Mouse (Mus musculus): ENCODE results near the gene Snx14. TPM values are rescaled to one million over a fixed set of nuclear protein-coding genes. Genes with fewer than 3 reads are reported as not detected.
A peak's percentile ranks its signal among the peaks of the same experiment; 100 is the strongest.

Gene Snx14
- polyA plus RNA-seq, 1 experiment from 2014 or later: 21.6 TPM

- H3K9me3 ChIP-seq (replicated peaks): no peaks in the 10 kb centered on the region
- ATAC-seq: no peak
Measured at GRCm38 (mm10) chr9:88335839-88336238, 102.9 kb downstream of the Snx14 start.

GRCm38 (mm10) chr9:88332447-88332846 lies 106.3 kb downstream of the Snx14 start:
- Histone ChIP-seq H3K4me3 (no peak overlapping the region), H3K27me3 (peaks cover 36% of the 10 kb centered on the region), H3K4me2 (peak overlapping the region; percentile 16; the same call in 1 of the 2 replicates), H3K36me3 (ENCODE audit: poor library complexity, severe bottlenecking) (no peaks in the 10 kb centered on the region), H3K27ac (no peak overlapping the region), H3K4me1 (peaks cover 13% of the 10 kb centered on the region), H3K9me3 (replicated peaks) (no peaks in the 10 kb centered on the region), H3K9ac (no peak overlapping the region)
- 6% methylated on average over 3 of the region's 3 CpGs for WGBS
- ATAC-seq: peak; percentile 62; the same call in 1 of the 2 replicates

More at GRCm38 (mm10) chr9:88335839-88336238, 102.9 kb downstream of the Snx14 start:
- WGBS: 74% methylated on average over 1 of the region's 2 CpGs
- peaks cover 7% of the 10 kb centered on the region for H3K4me1 ChIP-seq
- no peak overlapping the region for H3K27ac ChIP-seq
- peaks cover 4% of the 10 kb centered on the region for H3K27me3 ChIP-seq
- H3K36me3 ChIP-seq (ENCODE audit: poor library complexity, severe bottlenecking): no peaks in the 10 kb centered on the region
- H3K9ac ChIP-seq: no peak overlapping the region
- no peak overlapping the region for H3K4me2 ChIP-seq
- no peak overlapping the region for H3K4me3 ChIP-seq

- 85% methylated on average over 3 of the region's 3 CpGs for WGBS
- Histone ChIP-seq H3K9ac (no peak overlapping the region), H3K4me2 (no peak overlapping the region), H3K4me1 (peaks cover 13% of the 10 kb centered on the region), H3K36me3 (ENCODE audit: poor library complexity, severe bottlenecking) (no peaks in the 10 kb centered on the region), H3K9me3 (replicated peaks) (no peaks in the 10 kb centered on the region), H3K4me3 (no peak overlapping the region), H3K27me3 (peaks cover 43% of the 10 kb centered on the region), H3K27ac (no peak overlapping the region)
- ATAC-seq: no peak
Measured at GRCm38 (mm10) chr9:88330316-88330715, 108.4 kb downstream of the Snx14 start.

GRCm38 (mm10) chr9:88329166-88329748 lies 109.5 kb downstream of the Snx14 start:
- Histone ChIP-seq H3K4me2 (no peak overlapping the region), H3K9ac (no peak overlapping the region), H3K9me3 (replicated peaks) (no peaks in the 10 kb centered on the region), H3K4me1 (peaks cover 13% of the 10 kb centered on the region), H3K27me3 (peaks cover 44% of the 10 kb centered on the region), H3K27ac (no peak overlapping the region), H3K4me3 (no peak overlapping the region), H3K36me3 (ENCODE audit: poor library complexity, severe bottlenecking) (no peaks in the 10 kb centered on the region)
- ATAC-seq: no peak
- 45% methylated on average over 10 of the region's 10 CpGs for WGBS

- WGBS: 18% methylated on average over 5 of the region's 5 CpGs
- no peak overlapping the region for H3K27ac ChIP-seq
- no peak overlapping the region for H3K4me2 ChIP-seq
- no peak for ATAC-seq
- H3K4me1 ChIP-seq: peaks cover 13% of the 10 kb centered on the region
- H3K27me3 ChIP-seq: peaks cover 44% of the 10 kb centered on the region
- no peaks in the 10 kb centered on the region for H3K36me3 ChIP-seq (ENCODE audit: poor library complexity, severe bottlenecking)
- H3K9ac ChIP-seq: no peak overlapping the region
- no peaks in the 10 kb centered on the region for H3K9me3 ChIP-seq (replicated peaks)
- H3K4me3 ChIP-seq: no peak overlapping the region
Measured at GRCm38 (mm10) chr9:88328666-88329065, 110.1 kb downstream of the Snx14 start.

GRCm38 (mm10) chr9:88326930-88327901 lies 111.5 kb downstream of the Snx14 start, which contains the start of gene Nt5e:
Nt5e (plus strand) TSS chr9:88327197.
- peak; percentile 92 for ATAC-seq
- peaks cover 44% of the 10 kb centered on the region for H3K27me3 ChIP-seq
- peak within 1 kb of the TSS; percentile 69 for H3K9ac ChIP-seq
- H3K4me1 ChIP-seq: peaks cover 8% of the 10 kb centered on the region
- H3K9me3 ChIP-seq (replicated peaks): no peaks in the 10 kb centered on the region
- WGBS: 1% methylated on average over 65 of the region's 66 CpGs
- peak within 1 kb of the TSS; percentile 88 for H3K4me2 ChIP-seq
- H3K4me3 ChIP-seq: peak within 1 kb of the TSS; percentile 61
- no peaks in the 10 kb centered on the region for H3K36me3 ChIP-seq (ENCODE audit: poor library complexity, severe bottlenecking)
- no peak within 1 kb of the TSS for H3K27ac ChIP-seq

Other genes with a start within 250 kb of the Snx14 start
- gene Nt5e, start 111.8 kb downstream of the Snx14 start, polyA plus RNA-seq (2015; fragmentation: Nextera tagmentation; extraction: Ambion mirVana): 0.46 and 0.54 TPM in 2 replicates
- 0.67 and 0.88 TPM in 2 replicates for gene Gm20537, start 17.7 kb upstream of the Snx14 start, polyA plus RNA-seq (2015; fragmentation: Nextera tagmentation; extraction: Ambion mirVana)
- 128 and 131 TPM in 2 replicates for gene Syncrip, start 43.6 kb upstream of the Snx14 start, polyA plus RNA-seq (2015; fragmentation: Nextera tagmentation; extraction: Ambion mirVana)
- gene Zfp949, start 109.1 kb upstream of the Snx14 start, polyA plus RNA-seq (2015; fragmentation: Nextera tagmentation; extraction: Ambion mirVana): 12.4 and 13.6 TPM in 2 replicates
- 0.22 and 0.34 TPM in 2 replicates for gene Trim43a, start 141.9 kb upstream of the Snx14 start, polyA plus RNA-seq (2015; fragmentation: Nextera tagmentation; extraction: Ambion mirVana)

All from forebrain, embryonic 13.5 days (tissue).